Mouse (Mus musculus) ES-E14 (cell line): Measurements from ENCODE around the gene Lrmda.

Experiments
- CHD2 ChIP-seq: IDR thresholded peaks from 2 replicates; pipeline ENCODE4 v1.6.1; 2014; ENCODE audit warnings: mild to moderate bottlenecking, low read depth, low read length, inconsistent platforms
- HCFC1 ChIP-seq: IDR thresholded peaks from 2 replicates; pipeline ENCODE4 v1.6.1; 2012; ENCODE audit warnings: low read length, inconsistent platforms, borderline replicate concordance; ENCODE audit not compliant: insufficient read depth
- MAFK ChIP-seq: IDR thresholded peaks from 2 replicates; pipeline ENCODE4 v1.6.1; 2014; ENCODE audit warnings: mild to moderate bottlenecking, low read depth, low read length, inconsistent platforms; ENCODE audit not compliant: insufficient read depth
- ZC3H11A ChIP-seq: IDR thresholded peaks from 2 replicates; pipeline ENCODE4 v1.6.1; 2012; ENCODE audit warnings: low read depth, mild to moderate bottlenecking, inconsistent platforms, low read length, borderline replicate concordance
- ZNF384 ChIP-seq: IDR thresholded peaks from 2 replicates; pipeline ENCODE4 v1.6.1; 2012; ENCODE audit warnings: low read depth, low read length, inconsistent platforms

DNA sequence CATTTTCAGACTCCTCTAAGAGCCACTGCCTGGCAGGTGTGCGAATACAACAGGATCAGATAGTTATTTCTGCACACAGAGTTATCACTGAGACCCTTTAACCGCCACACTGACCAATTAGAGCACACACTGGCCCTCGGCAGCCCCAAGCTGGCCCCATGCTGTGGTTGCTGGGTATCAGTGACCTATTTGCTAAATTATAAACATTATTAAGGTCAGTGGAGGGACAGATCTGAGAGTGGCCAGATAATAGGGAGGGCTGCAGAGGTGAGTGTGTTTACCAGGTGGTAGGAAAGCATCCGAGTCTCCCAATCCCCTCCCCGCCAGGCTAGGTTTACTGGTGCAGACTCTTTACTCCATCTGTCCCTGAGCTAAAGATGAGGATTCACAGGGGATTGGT lies 553.0 kb downstream of the Lrmda start:
- TF ChIP-seq ZC3H11A: no peak
- TF ChIP-seq CHD2: no peak
- no peak for TF ChIP-seq ZNF384
- no peak for TF ChIP-seq MAFK
- TF ChIP-seq HCFC1: no peak
